Mouse (Mus musculus) heart, postnatal 0 days (tissue): ENCODE measurements at regions not wholly inside any gene's neighbourhood (a gene's known extent, or its start where the extent isn't known, plus 50 kb on each side); places are given as distances from the start of the nearest gene placed in this dataset.

ENCODE experiments used
- CTCF ChIP-seq: IDR thresholded peaks from 2 replicates; pipeline ENCODE4 v1.5.1; 2016; ENCODE audit warnings: antibody characterized with exemption, control low read depth, low read depth
- EP300 ChIP-seq: IDR thresholded peaks from 2 replicates; pipeline ENCODE4 v1.6.1; 2016; ENCODE audit warnings: antibody characterized with exemption, low read depth

GRCm38 (mm10) chr3:60418652-60419051, 54.0 kb upstream of the Mbnl1 start:
- TF ChIP-seq CTCF: no peak
- TF ChIP-seq EP300: no peak
